ENCODE assay signal across 21 mouse cellular contexts in genomic region chr16:18643406-18643998, GRCm38 (mm10). TPM values are rescaled to one million over a fixed set of nuclear protein-coding genes. Genes with fewer than 3 reads are reported as not detected.
"Had no signal": no experiment of that assay in that cellular context is flagged by ENCODE, and none has a peak within 500 bp of the region (broad histone marks: within the 10 kb centered on the region; RNA-seq: fewer than 3 reads in every experiment).

No protein-coding gene starts in this region.

- H3K9me3 ChIP-seq: limb, embryonic 15.5 days; liver, embryonic 13.5 days; midbrain, embryonic 15.5 days; neural tube, embryonic 12.5 days; stomach, embryonic 15.5 days had no signal

- ATAC-seq: lung, postnatal 0 days; midbrain, embryonic 15.5 days had no signal

- H3K27ac ChIP-seq: kidney, postnatal 0 days; layer of hippocampus, adult 2 months; liver, embryonic 13.5 days; midbrain, embryonic 15.5 days; neural tube, embryonic 12.5 days; stomach, embryonic 15.5 days had no signal

- H3K4me3 ChIP-seq: layer of hippocampus, adult 2 months; limb, embryonic 15.5 days; liver, embryonic 13.5 days; megakaryocyte, embryonic 14.5 days; midbrain, embryonic 15.5 days; neural tube, embryonic 12.5 days; stomach, embryonic 15.5 days had no signal

- H3K27me3 ChIP-seq: limb, embryonic 15.5 days; midbrain, embryonic 15.5 days; neural tube, embryonic 12.5 days; stomach, embryonic 15.5 days had no signal

- H3K4me2 ChIP-seq: limb, embryonic 15.5 days; liver, embryonic 13.5 days; midbrain, embryonic 11.5 days; midbrain, embryonic 15.5 days; neural tube, embryonic 12.5 days; stomach, embryonic 15.5 days had no signal

- H3K36me3 ChIP-seq: limb, embryonic 15.5 days; liver, embryonic 13.5 days; midbrain, embryonic 15.5 days; neural tube, embryonic 12.5 days; stomach, embryonic 15.5 days had no signal

- H3K4me1 ChIP-seq: liver, embryonic 13.5 days; megakaryocyte, embryonic 14.5 days; midbrain, embryonic 15.5 days; neural tube, embryonic 12.5 days; stomach, embryonic 15.5 days had no signal

- H3K9ac ChIP-seq: limb, embryonic 15.5 days; liver, embryonic 13.5 days; midbrain, embryonic 15.5 days; neural tube, embryonic 12.5 days; stomach, embryonic 15.5 days had no signal

- DNase-seq: kidney, adult 11 months; kidney, adult 9 months; kidney, postnatal 4 days; left cerebral cortex, postnatal 4 days; liver, embryonic 13.5 days; lung, adult 18-20 months; lung, postnatal 36 days; spleen, adult 18-20 months; thymus, adult 18-20 months; thymus, postnatal 25 days had no signal

RNA-seq across cellular contexts. Expression of gene Gp1bb, which starts 21.3 kb away (rescaled TPM):
- total RNA-seq: monocyte, adult 5-6 weeks had no signal

RNA-seq across cellular contexts. Expression of gene Tbx1, which starts 53.0 kb away (rescaled TPM):
- total RNA-seq: monocyte, adult 5-6 weeks; neutrophil, adult 5-6 weeks had no signal
